Mouse (Mus musculus): ENCODE measurements at regions not wholly inside any gene's neighbourhood (a gene's known extent, or its start where the extent isn't known, plus 50 kb on each side); places are given as distances from the start of the nearest gene placed in this dataset.

GRCm38 (mm10) chr11:44262571-44262970 is 137.3 kb upstream of the Il12b start:
- ATAC-seq (ENCODE audit: low read depth) = no peak
- H3K4me3 ChIP-seq = no peak overlapping the region
- H3K27me3 ChIP-seq = no peaks in the 10 kb centered on the region
- H3K4me1 ChIP-seq (replicated peaks) = no peaks in the 10 kb centered on the region
- H3K27ac ChIP-seq (replicated peaks) = no peak overlapping the region
- no peaks in the 10 kb centered on the region for H3K9me3 ChIP-seq
- H3K36me3 ChIP-seq = no peaks in the 10 kb centered on the region
- WGBS = 75% methylated on average over 3 of the region's 3 CpGs
- H3K4me2 ChIP-seq = no peak overlapping the region
- no peak overlapping the region for H3K9ac ChIP-seq

GRCm38 (mm10) chr11:44272268-44272667 is 127.6 kb upstream of the Il12b start:
- H3K27ac ChIP-seq (replicated peaks) = no peak overlapping the region

GRCm38 (mm10) chr11:44278521-44279208 is 121.2 kb upstream of the Il12b start:
- no peaks in the 10 kb centered on the region for H3K4me1 ChIP-seq (replicated peaks)
- no peak for ATAC-seq (ENCODE audit: low read depth)

More at GRCm38 (mm10) chr11:44272268-44272667, 127.6 kb upstream of the Il12b start:
- Histone ChIP-seq H3K9ac (no peak overlapping the region), H3K4me2 (no peak overlapping the region), H3K4me3 (no peak overlapping the region), H3K9me3 (no peaks in the 10 kb centered on the region), H3K4me1 (replicated peaks) (no peaks in the 10 kb centered on the region), H3K27me3 (no peaks in the 10 kb centered on the region), H3K36me3 (no peaks in the 10 kb centered on the region)
- no peak for ATAC-seq (ENCODE audit: low read depth)

GRCm38 (mm10) chr11:44285961-44286360 is 113.9 kb upstream of the Il12b start:
- WGBS = 85% methylated on average over 2 of the region's 2 CpGs

More at GRCm38 (mm10) chr11:44278521-44279208, 121.2 kb upstream of the Il12b start:
- Histone ChIP-seq H3K9me3 (no peaks in the 10 kb centered on the region), H3K36me3 (no peaks in the 10 kb centered on the region), H3K4me2 (no peak overlapping the region), H3K27ac (replicated peaks) (no peak overlapping the region), H3K27me3 (no peaks in the 10 kb centered on the region), H3K4me3 (no peak overlapping the region), H3K9ac (no peak overlapping the region)
- WGBS = 88% methylated on average over 7 of the region's 7 CpGs

GRCm38 (mm10) chr11:44288825-44289224 is 111.0 kb upstream of the Il12b start:
- no peak overlapping the region for H3K4me3 ChIP-seq
- H3K9ac ChIP-seq = no peak overlapping the region
- H3K9me3 ChIP-seq = no peaks in the 10 kb centered on the region
- H3K36me3 ChIP-seq = no peaks in the 10 kb centered on the region
- no peak overlapping the region for H3K27ac ChIP-seq (replicated peaks)
- no peaks in the 10 kb centered on the region for H3K27me3 ChIP-seq
- 74% methylated on average over 1 of the region's 1 CpGs for WGBS
- no peak overlapping the region for H3K4me2 ChIP-seq
- no peak for ATAC-seq (ENCODE audit: low read depth)
- no peaks in the 10 kb centered on the region for H3K4me1 ChIP-seq (replicated peaks)

More at GRCm38 (mm10) chr11:44285961-44286360, 113.9 kb upstream of the Il12b start:
- H3K4me3 ChIP-seq = no peak overlapping the region
- H3K4me2 ChIP-seq = no peak overlapping the region
- H3K9me3 ChIP-seq = no peaks in the 10 kb centered on the region
- no peaks in the 10 kb centered on the region for H3K36me3 ChIP-seq
- no peak overlapping the region for H3K9ac ChIP-seq
- no peak for ATAC-seq (ENCODE audit: low read depth)
- no peaks in the 10 kb centered on the region for H3K4me1 ChIP-seq (replicated peaks)
- no peaks in the 10 kb centered on the region for H3K27me3 ChIP-seq
- no peak overlapping the region for H3K27ac ChIP-seq (replicated peaks)

- no peak overlapping the region for H3K4me3 ChIP-seq
- WGBS = 81% methylated on average over 8 of the region's 8 CpGs
- no peaks in the 10 kb centered on the region for H3K9me3 ChIP-seq
- H3K27ac ChIP-seq (replicated peaks) = no peak overlapping the region
- H3K9ac ChIP-seq = no peak overlapping the region
- H3K4me2 ChIP-seq = no peak overlapping the region
- ATAC-seq (ENCODE audit: low read depth) = no peak
- H3K27me3 ChIP-seq = no peaks in the 10 kb centered on the region
- 0 out of 2 replicates have a peak, but pooled peaks cover 6% of the 10 kb centered on the region for H3K4me1 ChIP-seq (replicated peaks)
- no peaks in the 10 kb centered on the region for H3K36me3 ChIP-seq
Observed at GRCm38 (mm10) chr11:44303786-44304185, 96.1 kb upstream of the Il12b start.

GRCm38 (mm10) chr11:44316061-44316460 is 83.8 kb upstream of the Il12b start:
- ATAC-seq (ENCODE audit: low read depth) = no peak
- no peaks in the 10 kb centered on the region for H3K4me1 ChIP-seq (replicated peaks)
- no peak overlapping the region for H3K4me2 ChIP-seq
- no peak overlapping the region for H3K4me3 ChIP-seq
- no peak overlapping the region for H3K27ac ChIP-seq (replicated peaks)
- WGBS = 22% methylated on average over 8 of the region's 8 CpGs
- no peak overlapping the region for H3K9ac ChIP-seq
- H3K9me3 ChIP-seq = no peaks in the 10 kb centered on the region
- H3K36me3 ChIP-seq = no peaks in the 10 kb centered on the region
- no peaks in the 10 kb centered on the region for H3K27me3 ChIP-seq

GRCm38 (mm10) chr11:44319136-44319535 is 80.7 kb upstream of the Il12b start:
- no peaks in the 10 kb centered on the region for H3K9me3 ChIP-seq
- WGBS = 87% methylated on average over 3 of the region's 3 CpGs
- no peak for ATAC-seq (ENCODE audit: low read depth)
- H3K4me1 ChIP-seq (replicated peaks) = no peaks in the 10 kb centered on the region
- no peaks in the 10 kb centered on the region for H3K27me3 ChIP-seq
- H3K9ac ChIP-seq = no peak overlapping the region
- no peak overlapping the region for H3K4me2 ChIP-seq
- H3K27ac ChIP-seq (replicated peaks) = no peak overlapping the region
- H3K4me3 ChIP-seq = no peak overlapping the region
- H3K36me3 ChIP-seq = no peaks in the 10 kb centered on the region

GRCm38 (mm10) chr11:44323314-44323713 is 76.5 kb upstream of the Il12b start:
- 87% methylated on average over 2 of the region's 2 CpGs for WGBS
- H3K27ac ChIP-seq (replicated peaks) = no peak overlapping the region

GRCm38 (mm10) chr11:44325066-44325465 is 74.8 kb upstream of the Il12b start:
- ATAC-seq (ENCODE audit: low read depth) = no peak
- WGBS = 99% methylated on average over 4 of the region's 4 CpGs
- no peak overlapping the region for H3K9ac ChIP-seq
- no peaks in the 10 kb centered on the region for H3K36me3 ChIP-seq
- H3K4me3 ChIP-seq = no peak overlapping the region
- H3K4me2 ChIP-seq = no peak overlapping the region
- H3K9me3 ChIP-seq = no peaks in the 10 kb centered on the region
- no peaks in the 10 kb centered on the region for H3K27me3 ChIP-seq
- H3K4me1 ChIP-seq (replicated peaks) = peaks cover 4% of the 10 kb centered on the region; the same call in 1 of the 2 replicates
- H3K27ac ChIP-seq (replicated peaks) = no peak overlapping the region

More at GRCm38 (mm10) chr11:44323314-44323713, 76.5 kb upstream of the Il12b start:
- no peaks in the 10 kb centered on the region for H3K9me3 ChIP-seq
- H3K4me3 ChIP-seq = no peak overlapping the region
- no peaks in the 10 kb centered on the region for H3K4me1 ChIP-seq (replicated peaks)
- no peak for ATAC-seq (ENCODE audit: low read depth)
- H3K4me2 ChIP-seq = no peak overlapping the region
- H3K27me3 ChIP-seq = no peaks in the 10 kb centered on the region
- H3K36me3 ChIP-seq = no peaks in the 10 kb centered on the region
- no peak overlapping the region for H3K9ac ChIP-seq

- Histone ChIP-seq H3K4me1 (replicated peaks) (peaks cover 8% of the 10 kb centered on the region), H3K9me3 (no peaks in the 10 kb centered on the region), H3K9ac (no peak overlapping the region), H3K27me3 (no peaks in the 10 kb centered on the region), H3K4me2 (no peak overlapping the region), H3K4me3 (no peak overlapping the region), H3K36me3 (no peaks in the 10 kb centered on the region), H3K27ac (replicated peaks) (no peak overlapping the region)
- no peak for ATAC-seq (ENCODE audit: low read depth)
- 91% methylated on average over 11 of the region's 11 CpGs for WGBS
Observed at GRCm38 (mm10) chr11:44325525-44325924, 74.3 kb upstream of the Il12b start.

GRCm38 (mm10) chr11:44329503-44329902 is 70.4 kb upstream of the Il12b start:
- Histone ChIP-seq H3K27ac (replicated peaks) (no peak overlapping the region), H3K9ac (no peak overlapping the region), H3K4me1 (replicated peaks) (peaks cover 20% of the 10 kb centered on the region), H3K27me3 (no peaks in the 10 kb centered on the region), H3K9me3 (no peaks in the 10 kb centered on the region), H3K36me3 (no peaks in the 10 kb centered on the region), H3K4me2 (no peak overlapping the region), H3K4me3 (no peak overlapping the region)
- ATAC-seq (ENCODE audit: low read depth) = no peak
- WGBS = 81% methylated on average over 4 of the region's 4 CpGs

- H3K9me3 ChIP-seq = no peaks in the 10 kb centered on the region
- no peak overlapping the region; the same call in 1 of the 2 replicates for H3K4me2 ChIP-seq
- no peaks in the 10 kb centered on the region for H3K36me3 ChIP-seq
- H3K4me1 ChIP-seq (replicated peaks) = peaks cover 20% of the 10 kb centered on the region
- no peak overlapping the region for H3K9ac ChIP-seq
- 0 out of 2 replicates have a peak overlapping the region, but pooled peaks have one; percentile 42 for H3K27ac ChIP-seq (replicated peaks)
- no peaks in the 10 kb centered on the region for H3K27me3 ChIP-seq
- H3K4me3 ChIP-seq = no peak overlapping the region
- 36% methylated on average over 6 of the region's 6 CpGs for WGBS
- ATAC-seq (ENCODE audit: low read depth) = peak; percentile 82
Observed at GRCm38 (mm10) chr11:44330438-44330837, 69.4 kb upstream of the Il12b start.

All from neural tube, embryonic 13.5 days (tissue).